Mouse (Mus musculus): ENCODE measurements around the gene Anp32e. TPM values are rescaled to one million over a fixed set of nuclear protein-coding genes. Genes with fewer than 3 reads are reported as not detected.

Gene Anp32e
- polyA plus RNA-seq, 1 experiment from 2014 or later = 37.1 TPM

DNA sequence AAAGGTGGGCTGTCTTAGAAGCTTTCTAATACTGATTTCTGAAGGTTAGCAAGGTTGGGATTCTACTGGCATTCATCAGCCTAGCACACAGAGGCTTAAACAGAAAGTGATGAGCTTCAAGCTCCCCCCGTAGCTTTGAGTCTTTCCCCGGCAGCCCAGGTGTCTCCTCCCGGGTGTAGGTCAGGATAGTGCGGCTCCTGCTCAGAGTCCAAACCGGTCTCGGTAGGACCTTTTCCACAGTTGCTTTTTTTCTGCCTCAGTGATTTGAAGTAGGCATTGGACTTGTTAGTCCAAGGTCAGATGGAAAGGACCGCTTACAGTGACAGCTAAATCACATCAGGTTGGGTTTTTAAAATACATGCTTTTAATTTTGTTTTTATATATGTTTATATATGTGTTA is 3.5 kb downstream of the Anp32e start:
- peaks cover 30% of the 10 kb centered on the region for H3K36me3 ChIP-seq (replicated peaks; ENCODE audit: control insufficient read depth, insufficient read depth)
- H3K27ac ChIP-seq = no peak overlapping the region
- DNase-seq (ENCODE audit: low spot score) (no peak), ATAC-seq (ENCODE audit: low FRiP score) (no peak)
- H3K4me2 ChIP-seq (replicated peaks) = no peak overlapping the region
- peaks cover 6% of the 10 kb centered on the region for H3K4me1 ChIP-seq (replicated peaks; ENCODE audit: control insufficient read depth, insufficient read depth, low read length)
- no peaks in the 10 kb centered on the region for H3K27me3 ChIP-seq (ENCODE audit: control insufficient read depth, insufficient read depth, low read length)
- H3K9ac ChIP-seq = no peak overlapping the region
- no peak overlapping the region for H3K4me3 ChIP-seq (replicated peaks; ENCODE audit: low read length)
- 94% methylated on average over 7 of the region's 7 CpGs for WGBS
- H3K9me3 ChIP-seq (ENCODE audit: control insufficient read depth, low read length) = no peaks in the 10 kb centered on the region

DNA sequence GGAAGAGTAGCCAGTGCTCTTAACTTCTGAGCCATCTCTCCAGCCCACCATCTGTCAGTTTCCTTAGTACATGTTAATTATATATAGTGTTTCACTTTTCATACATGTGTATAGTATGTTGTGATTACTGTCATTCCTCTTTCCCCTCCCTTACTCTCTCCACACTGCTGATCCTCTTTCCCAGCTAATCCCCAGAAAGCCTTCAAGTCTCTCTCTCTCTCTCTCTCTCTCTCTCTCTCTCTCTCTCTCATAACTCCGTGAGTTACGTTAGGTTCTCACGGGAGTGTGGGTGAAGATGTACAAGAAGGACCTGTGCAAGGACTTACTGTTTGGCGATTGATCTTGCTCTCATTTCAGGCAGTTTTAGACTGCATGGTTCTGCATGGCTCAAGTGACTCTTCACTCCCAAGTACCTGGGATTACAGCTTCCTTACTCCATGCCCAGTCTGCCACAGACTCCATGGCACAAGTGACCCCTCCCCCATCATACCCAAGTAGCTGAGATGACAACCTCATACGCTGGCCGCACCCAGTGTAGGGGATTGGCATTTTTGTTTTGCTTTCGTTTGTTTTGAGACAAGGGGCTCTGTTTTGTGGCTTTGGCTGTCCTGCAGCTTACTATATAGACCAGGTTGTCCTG is 4.2 kb downstream of the Anp32e start:
- H3K4me1 ChIP-seq (replicated peaks; ENCODE audit: control insufficient read depth, insufficient read depth, low read length) = peaks cover 6% of the 10 kb centered on the region
- no peaks in the 10 kb centered on the region for H3K9me3 ChIP-seq (ENCODE audit: control insufficient read depth, low read length)
- no peaks in the 10 kb centered on the region for H3K27me3 ChIP-seq (ENCODE audit: control insufficient read depth, insufficient read depth, low read length)
- H3K36me3 ChIP-seq (replicated peaks; ENCODE audit: control insufficient read depth, insufficient read depth) = peaks cover 36% of the 10 kb centered on the region
- H3K27ac ChIP-seq = no peak overlapping the region
- DNase-seq (ENCODE audit: low spot score) (no peak), ATAC-seq (ENCODE audit: low FRiP score) (no peak)
- H3K4me2 ChIP-seq (replicated peaks) = no peak overlapping the region
- no peak overlapping the region for H3K4me3 ChIP-seq (replicated peaks; ENCODE audit: low read length)
- 95% methylated on average over 7 of the region's 7 CpGs for WGBS
- H3K9ac ChIP-seq = no peak overlapping the region

DNA sequence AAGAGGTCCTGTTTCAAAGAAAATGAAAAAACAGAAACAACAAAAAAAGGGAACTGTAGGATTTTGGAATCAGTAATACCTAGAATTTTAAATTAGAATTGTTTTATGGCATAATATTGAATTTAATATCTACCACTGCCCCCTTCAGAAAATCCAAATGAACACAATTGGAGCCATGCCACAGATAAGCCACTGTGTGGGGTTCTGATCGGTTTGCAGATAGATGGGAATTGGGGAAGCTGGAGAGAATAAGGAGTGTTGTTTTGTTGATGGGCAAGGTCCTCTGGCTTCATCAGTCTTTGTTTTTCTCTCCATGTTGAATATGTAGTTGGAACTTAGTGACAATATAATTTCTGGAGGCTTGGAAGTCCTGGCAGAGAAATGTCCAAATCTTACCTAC is 5.4 kb downstream of the Anp32e start:
- Histone ChIP-seq H3K27ac (no peak overlapping the region), H3K27me3 (ENCODE audit: control insufficient read depth, insufficient read depth, low read length) (no peaks in the 10 kb centered on the region), H3K4me1 (replicated peaks; ENCODE audit: control insufficient read depth, insufficient read depth, low read length) (peaks cover 6% of the 10 kb centered on the region), H3K36me3 (replicated peaks; ENCODE audit: control insufficient read depth, insufficient read depth) (peaks cover 49% of the 10 kb centered on the region), H3K9me3 (ENCODE audit: control insufficient read depth, low read length) (no peaks in the 10 kb centered on the region), H3K4me2 (replicated peaks) (no peak overlapping the region), H3K4me3 (replicated peaks; ENCODE audit: low read length) (no peak overlapping the region), H3K9ac (no peak overlapping the region)
- 97% methylated on average over 1 of the region's 1 CpGs for WGBS
- DNase-seq (ENCODE audit: low spot score) = no peak
- no peak for ATAC-seq (ENCODE audit: low FRiP score)

DNA sequence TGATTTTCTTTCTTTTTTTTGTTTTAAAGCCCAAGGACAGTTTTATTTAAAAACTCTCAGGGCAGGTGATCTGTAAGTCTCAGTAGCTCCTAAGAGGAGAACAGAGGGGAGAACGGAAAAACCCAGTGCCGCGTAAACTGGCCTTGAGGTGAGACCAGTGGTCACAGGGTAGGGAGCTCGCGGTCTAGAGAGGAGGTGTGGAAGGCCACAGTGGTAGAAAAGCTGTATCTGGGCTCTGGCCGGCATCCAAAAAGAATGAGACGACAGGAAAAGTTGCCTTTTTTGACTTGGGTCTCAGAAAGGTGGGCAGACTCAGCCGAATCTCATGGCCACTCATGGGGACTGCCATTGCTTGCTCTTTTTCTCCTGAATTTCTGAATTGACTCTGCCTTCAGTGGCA is 9.2 kb downstream of the Anp32e start:
- Histone ChIP-seq H3K4me3 (replicated peaks; ENCODE audit: low read length) (no peak overlapping the region), H3K36me3 (replicated peaks; ENCODE audit: control insufficient read depth, insufficient read depth) (peaks cover 80% of the 10 kb centered on the region), H3K4me2 (replicated peaks) (no peak overlapping the region), H3K9me3 (ENCODE audit: control insufficient read depth, low read length) (no peaks in the 10 kb centered on the region), H3K4me1 (replicated peaks; ENCODE audit: control insufficient read depth, insufficient read depth, low read length) (no peaks in the 10 kb centered on the region), H3K27ac (no peak overlapping the region), H3K9ac (no peak overlapping the region), H3K27me3 (ENCODE audit: control insufficient read depth, insufficient read depth, low read length) (no peaks in the 10 kb centered on the region)
- over 99% methylated on average over 8 of the region's 8 CpGs for whole genome bisulfite sequencing
- no peak for ATAC-seq (ENCODE audit: low FRiP score)
- DNase-seq (ENCODE audit: low spot score) = no peak

DNA sequence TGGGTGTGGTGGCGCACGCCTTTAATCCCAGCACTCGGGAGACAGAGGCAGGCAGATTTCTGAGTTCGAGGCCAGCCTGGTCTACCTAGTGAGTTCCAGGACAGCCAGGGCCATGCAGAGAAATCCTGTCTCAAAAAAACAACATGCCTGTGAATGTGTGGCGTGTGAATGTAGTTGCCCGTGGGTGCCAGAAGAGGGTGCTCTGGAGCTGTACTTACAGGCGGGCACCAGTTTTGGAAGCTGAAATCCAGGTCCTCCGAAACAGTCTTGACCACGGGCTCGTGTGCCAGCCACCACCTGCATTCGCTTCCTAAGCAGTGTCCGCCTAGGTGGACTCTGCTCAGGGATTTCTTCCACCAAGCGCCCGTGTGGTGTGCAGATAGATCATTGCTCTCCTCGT is 9.8 kb downstream of the Anp32e start:
- 93% methylated on average over 15 of the region's 15 CpGs for WGBS
- no peak overlapping the region for H3K4me3 ChIP-seq (replicated peaks; ENCODE audit: low read length)
- no peaks in the 10 kb centered on the region for H3K4me1 ChIP-seq (replicated peaks; ENCODE audit: control insufficient read depth, insufficient read depth, low read length)
- H3K36me3 ChIP-seq (replicated peaks; ENCODE audit: control insufficient read depth, insufficient read depth) = peaks cover 79% of the 10 kb centered on the region
- no peak overlapping the region for H3K27ac ChIP-seq
- DNase-seq (ENCODE audit: low spot score) = no peak
- H3K4me2 ChIP-seq (replicated peaks) = no peak overlapping the region
- H3K27me3 ChIP-seq (ENCODE audit: control insufficient read depth, insufficient read depth, low read length) = no peaks in the 10 kb centered on the region
- no peak overlapping the region for H3K9ac ChIP-seq
- no peak for ATAC-seq (ENCODE audit: low FRiP score)
- no peaks in the 10 kb centered on the region for H3K9me3 ChIP-seq (ENCODE audit: control insufficient read depth, low read length)

DNA sequence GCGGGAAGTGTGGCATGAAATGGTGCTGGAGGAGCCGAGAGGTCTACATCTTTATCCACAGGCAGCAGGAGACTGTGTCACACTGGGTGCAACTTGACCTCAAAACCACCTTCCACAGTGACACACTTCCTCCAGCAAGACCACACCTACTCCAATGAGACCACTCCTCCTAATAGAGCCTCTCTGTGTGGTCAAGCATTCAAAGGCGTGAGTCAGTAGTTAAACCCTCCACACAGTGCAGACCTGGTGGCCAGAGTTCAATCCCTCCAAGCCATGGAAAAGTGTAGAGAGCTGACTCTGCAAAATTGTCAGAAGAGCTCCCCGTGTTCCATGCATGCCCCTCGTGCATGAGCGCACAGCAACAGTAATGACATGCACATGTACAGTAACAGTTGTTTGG is 13.7 kb downstream of the Anp32e start:
- Histone ChIP-seq H3K9me3 (ENCODE audit: control insufficient read depth, low read length) (no peaks in the 10 kb centered on the region), H3K4me1 (replicated peaks; ENCODE audit: control insufficient read depth, insufficient read depth, low read length) (no peaks in the 10 kb centered on the region), H3K4me2 (replicated peaks) (no peak overlapping the region), H3K36me3 (replicated peaks; ENCODE audit: control insufficient read depth, insufficient read depth) (peaks cover 79% of the 10 kb centered on the region), H3K9ac (no peak overlapping the region), H3K27me3 (ENCODE audit: control insufficient read depth, insufficient read depth, low read length) (no peaks in the 10 kb centered on the region), H3K27ac (no peak overlapping the region), H3K4me3 (replicated peaks; ENCODE audit: low read length) (no peak overlapping the region)
- ATAC-seq (ENCODE audit: low FRiP score) = no peak
- 83% methylated on average over 6 of the region's 6 CpGs for WGBS
- no peak for DNase-seq (ENCODE audit: low spot score)

DNA sequence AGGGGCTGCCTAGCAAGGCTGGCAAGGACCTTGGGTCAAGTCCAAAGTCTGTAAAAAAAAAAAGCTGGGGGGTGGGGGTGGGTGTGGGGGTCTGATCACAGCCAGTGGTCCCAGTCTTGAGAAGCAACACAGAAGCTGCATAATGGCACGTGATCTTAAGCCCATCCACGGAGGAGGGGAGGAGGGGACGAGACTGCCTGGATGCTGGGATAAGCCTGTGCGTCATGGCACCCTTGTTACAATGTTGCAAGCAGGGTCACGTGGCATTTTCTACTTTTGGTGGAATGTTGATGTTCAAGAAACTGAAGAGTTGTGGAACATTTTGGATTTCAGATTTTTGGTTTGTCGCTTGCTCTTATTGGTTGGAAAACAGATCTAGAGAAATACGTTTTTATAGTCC is 14.2 kb downstream of the Anp32e start:
- DNase-seq (ENCODE audit: low spot score) (no peak), ATAC-seq (ENCODE audit: low FRiP score) (no peak)
- H3K9ac ChIP-seq = no peak overlapping the region
- 91% methylated on average over 7 of the region's 7 CpGs for WGBS
- no peaks in the 10 kb centered on the region for H3K27me3 ChIP-seq (ENCODE audit: control insufficient read depth, insufficient read depth, low read length)
- no peak overlapping the region for H3K4me3 ChIP-seq (replicated peaks; ENCODE audit: low read length)
- H3K27ac ChIP-seq = no peak overlapping the region
- H3K36me3 ChIP-seq (replicated peaks; ENCODE audit: control insufficient read depth, insufficient read depth) = peaks cover 77% of the 10 kb centered on the region
- H3K4me1 ChIP-seq (replicated peaks; ENCODE audit: control insufficient read depth, insufficient read depth, low read length) = no peaks in the 10 kb centered on the region
- no peak overlapping the region for H3K4me2 ChIP-seq (replicated peaks)
- H3K9me3 ChIP-seq (ENCODE audit: control insufficient read depth, low read length) = no peaks in the 10 kb centered on the region

DNA sequence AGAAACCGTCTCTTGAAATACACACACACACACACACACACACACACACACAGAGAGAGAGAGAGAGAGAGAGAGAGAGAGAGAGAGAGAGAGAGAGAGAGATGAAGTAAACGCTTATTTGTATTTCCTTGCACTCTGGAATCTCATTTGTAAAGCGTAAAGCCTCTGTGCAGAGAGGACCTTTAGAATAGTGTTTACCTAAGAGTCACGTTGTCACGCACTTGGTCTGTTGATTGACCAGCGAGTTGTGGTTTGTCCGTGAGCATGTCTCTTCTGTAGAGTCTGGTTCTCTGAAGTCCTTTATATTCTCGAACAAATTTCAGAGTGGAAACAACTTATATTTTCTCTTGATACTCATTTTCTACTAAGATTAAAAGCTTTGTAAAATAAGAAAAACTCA is 15.7 kb downstream of the Anp32e start:
- ATAC-seq (ENCODE audit: low FRiP score) (no peak), DNase-seq (ENCODE audit: low spot score) (no peak)
- Histone ChIP-seq H3K27me3 (ENCODE audit: control insufficient read depth, insufficient read depth, low read length) (no peaks in the 10 kb centered on the region), H3K36me3 (replicated peaks; ENCODE audit: control insufficient read depth, insufficient read depth) (peaks cover 62% of the 10 kb centered on the region), H3K4me1 (replicated peaks; ENCODE audit: control insufficient read depth, insufficient read depth, low read length) (no peaks in the 10 kb centered on the region), H3K4me2 (replicated peaks) (no peak overlapping the region), H3K9me3 (ENCODE audit: control insufficient read depth, low read length) (no peaks in the 10 kb centered on the region), H3K4me3 (replicated peaks; ENCODE audit: low read length) (no peak overlapping the region), H3K9ac (no peak overlapping the region), H3K27ac (no peak overlapping the region)
- 92% methylated on average over 8 of the region's 8 CpGs for WGBS

DNA sequence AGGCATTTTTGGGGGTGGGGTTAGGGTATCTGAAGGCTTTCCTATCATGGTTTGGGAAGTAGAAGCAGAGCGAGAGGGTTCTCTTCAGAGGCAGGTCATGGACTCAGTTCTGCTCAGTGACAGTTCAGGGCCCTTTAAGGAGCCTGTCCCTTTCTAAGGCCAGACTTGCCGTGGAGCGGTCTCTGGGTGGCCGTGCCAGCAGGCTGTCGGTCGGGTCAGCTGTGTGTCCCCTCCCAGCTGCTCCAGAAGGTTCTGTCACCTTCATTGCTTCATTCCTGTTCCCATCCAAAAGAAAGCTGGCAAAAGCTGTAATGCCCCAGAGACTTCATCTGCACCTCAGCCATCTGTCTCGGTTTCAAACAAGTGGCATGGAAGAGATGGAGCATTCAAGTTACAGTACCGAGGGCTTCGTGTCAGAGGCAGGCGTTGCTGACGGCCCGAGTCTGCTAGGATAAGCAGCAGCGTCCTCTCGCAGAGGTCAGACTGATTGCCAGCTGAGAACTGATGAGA is 16.7 kb downstream of the Anp32e start:
- no peak overlapping the region for H3K4me3 ChIP-seq (replicated peaks; ENCODE audit: low read length)
- H3K27me3 ChIP-seq (ENCODE audit: control insufficient read depth, insufficient read depth, low read length) = no peaks in the 10 kb centered on the region
- H3K9me3 ChIP-seq (ENCODE audit: control insufficient read depth, low read length) = no peaks in the 10 kb centered on the region
- H3K4me1 ChIP-seq (replicated peaks; ENCODE audit: control insufficient read depth, insufficient read depth, low read length) = no peaks in the 10 kb centered on the region
- WGBS = 71% methylated on average over 14 of the region's 14 CpGs
- no peak overlapping the region for H3K4me2 ChIP-seq (replicated peaks)
- H3K9ac ChIP-seq = no peak overlapping the region
- H3K27ac ChIP-seq = no peak overlapping the region
- peaks cover 52% of the 10 kb centered on the region for H3K36me3 ChIP-seq (replicated peaks; ENCODE audit: control insufficient read depth, insufficient read depth)
- ATAC-seq (ENCODE audit: low FRiP score) (no peak), DNase-seq (ENCODE audit: low spot score) (no peak)

DNA sequence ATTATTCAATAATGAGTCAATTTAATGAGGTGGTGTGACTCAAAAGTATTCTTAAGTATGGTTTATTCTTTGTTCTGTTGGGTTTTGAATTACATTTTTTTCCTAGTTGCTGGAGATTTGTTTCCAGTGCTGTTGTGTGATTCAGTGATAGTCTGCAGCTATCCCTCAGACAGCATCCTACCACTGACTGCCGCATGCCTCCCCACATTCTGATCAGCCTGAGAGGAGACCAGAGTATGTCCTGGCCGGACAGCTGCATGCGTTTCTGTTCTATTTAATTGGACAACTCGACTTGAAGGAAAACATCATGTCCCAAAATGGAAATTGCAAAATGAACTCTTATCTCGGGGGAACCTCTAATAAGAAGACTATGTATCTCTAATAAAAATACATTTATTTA is 19.3 kb downstream of the Anp32e start:
- Histone ChIP-seq H3K4me1 (replicated peaks; ENCODE audit: control insufficient read depth, insufficient read depth, low read length) (0 out of 2 replicates have a peak, but pooled peaks cover 4% of the 10 kb centered on the region), H3K4me3 (replicated peaks; ENCODE audit: low read length) (no peak overlapping the region), H3K27me3 (ENCODE audit: control insufficient read depth, insufficient read depth, low read length) (no peaks in the 10 kb centered on the region), H3K9me3 (ENCODE audit: control insufficient read depth, low read length) (no peaks in the 10 kb centered on the region), H3K9ac (no peak overlapping the region), H3K4me2 (replicated peaks) (no peak overlapping the region), H3K36me3 (replicated peaks; ENCODE audit: control insufficient read depth, insufficient read depth) (peaks cover 33% of the 10 kb centered on the region), H3K27ac (no peak overlapping the region)
- ATAC-seq (ENCODE audit: low FRiP score) = no peak
- DNase-seq (ENCODE audit: low spot score) = no peak
- 91% methylated on average over 5 of the region's 5 CpGs for WGBS

Data from hindbrain, embryonic 14.5 days (tissue).